Mouse (Mus musculus) midbrain, embryonic 16.5 days (tissue): ENCODE data around the gene Ubr4. TPM values are rescaled to one million over a fixed set of nuclear protein-coding genes. Genes with fewer than 3 reads are reported as not detected.
"Not testable (repeated sequence)": the region's sequence is repeated elsewhere in the genome, so short reads cannot be mapped to it uniquely, and the experiment has no call there.

Experiments used
- ATAC-seq: fragments of 200-750 bp; cut with Nextera tagmentation; 2 replicates; pipeline ENCODE4 v1.8.0; 2017; ENCODE audit warnings: moderate TSS enrichment
- H3K27ac ChIP-seq: fragments of 300-500 bp; sonication (generic); 2 replicates; pipeline ENCODE4 v1.5.1; 2014; ENCODE audit warnings: mild to moderate bottlenecking, low read length, mixed read lengths
- H3K27me3 ChIP-seq: fragments of 300-500 bp; sonication (generic); 2 replicates; pipeline ENCODE4 v1.6.1; 2014; ENCODE audit warnings: low read depth, low read length, mixed read lengths; ENCODE audit not compliant: control insufficient read depth, insufficient read depth
- H3K36me3 ChIP-seq: fragments of 300-500 bp; sonication (generic); 2 replicates; pipeline ENCODE4 v1.6.1; 2014; ENCODE audit warnings: mild to moderate bottlenecking, low read length, moderate library complexity, mixed read lengths; ENCODE audit not compliant: control insufficient read depth, insufficient read depth
- H3K4me1 ChIP-seq: fragments of 300-500 bp; sonication (generic); 2 replicates; pipeline ENCODE4 v1.6.1; 2014; ENCODE audit warnings: mild to moderate bottlenecking, low read length, mixed read lengths; ENCODE audit not compliant: control insufficient read depth, insufficient read depth
- H3K4me2 ChIP-seq: fragments of 300-500 bp; sonication (generic); 2 replicates; pipeline ENCODE4 v1.6.1; 2014; ENCODE audit warnings: mild to moderate bottlenecking, low read length, mixed read lengths
- H3K4me3 ChIP-seq: fragments of 300-500 bp; sonication (generic); 2 replicates; pipeline ENCODE4 v1.5.1; 2014; ENCODE audit warnings: low read depth, mild to moderate bottlenecking, low read length, moderate library complexity, mixed read lengths
- H3K9ac ChIP-seq: fragments of 300-500 bp; sonication (generic); 2 replicates; pipeline ENCODE4 v1.6.1; 2014; ENCODE audit warnings: low read depth, low read length, mixed read lengths
- H3K9me3 ChIP-seq: fragments of 300-500 bp; sonication (generic); replicated peaks from 2 replicates; pipeline ENCODE4 v1.6.1; 2014; ENCODE audit warnings: mild to moderate bottlenecking, low read length, mixed read lengths; ENCODE audit not compliant: control insufficient read depth, poor library complexity, severe bottlenecking
- WGBS: fragments of 180-500 bp; shearing (Covaris S2); extraction: QIAGEN DNeasy Blood & Tissue Kit; methylation state at CpG from one replicate; pipeline ENCODE4 v1.1.7; 2014; 5-methylcytosine and 5-hydroxymethylcytosine counted together
- polyA plus RNA-seq: library from polyadenylated mRNA; unstranded; fragments of >200 nt; fragmentation: Nextera tagmentation; extraction: Ambion mirVana; gene quantifications from 2 replicates; pipeline ENCODE4 v1.2.1, GENCODE M21; 2015

Gene Ubr4
- polyA plus RNA-seq, 1 experiment from 2014 or later = 78.6 TPM

DNA sequence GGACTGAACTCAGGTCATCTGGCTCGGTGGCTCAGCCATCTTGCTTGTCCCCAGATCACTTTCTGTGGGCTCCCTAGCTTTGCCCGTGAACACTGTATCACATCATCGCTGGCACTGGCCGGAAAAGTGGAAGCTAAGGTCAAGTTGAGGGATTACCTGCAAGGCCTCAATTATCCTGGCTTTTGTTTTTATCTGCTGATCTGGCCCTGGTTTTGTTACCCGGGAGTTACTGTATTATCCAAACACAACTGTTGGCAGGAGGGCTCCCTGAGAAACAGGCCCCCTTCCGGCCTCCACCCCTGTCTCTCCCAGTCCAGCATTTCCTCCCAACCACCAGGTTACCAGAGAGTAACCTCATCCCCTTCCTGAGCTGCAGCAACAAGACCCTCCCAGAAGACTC lies 166.8 kb downstream of the Ubr4 start:
- no peak for ATAC-seq
- Histone ChIP-seq H3K9ac (no peak overlapping the region), H3K4me3 (no peak overlapping the region), H3K9me3 (no peaks in the 10 kb centered on the region), H3K4me2 (no peak overlapping the region), H3K36me3 (no peaks in the 10 kb centered on the region), H3K27me3 (no peaks in the 10 kb centered on the region), H3K4me1 (no peaks in the 10 kb centered on the region), H3K27ac (no peak overlapping the region)
- 82% methylated on average over 6 of the region's 6 CpGs for WGBS

DNA sequence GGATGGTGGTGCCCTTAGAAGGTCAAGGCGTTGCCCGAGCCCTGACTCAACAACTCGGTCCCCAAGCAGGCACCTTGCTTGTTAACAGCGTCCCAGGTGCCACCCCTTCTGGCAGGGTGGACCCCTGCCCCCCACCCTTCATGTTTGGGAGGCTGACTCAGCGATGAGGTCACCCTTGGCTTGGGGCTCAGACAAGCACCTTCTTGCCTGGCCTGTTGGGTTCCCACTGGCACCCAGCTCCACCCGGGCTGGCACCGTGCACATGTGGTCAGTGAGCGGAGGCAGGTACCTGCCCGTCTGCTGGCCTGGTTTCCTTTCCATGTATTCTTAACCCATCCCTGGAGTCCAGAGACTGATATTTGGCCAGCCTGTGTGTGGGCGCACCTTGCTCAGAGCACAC lies 169.5 kb downstream of the Ubr4 start:
- no peak for ATAC-seq
- 94% methylated on average over 10 of the region's 10 CpGs for WGBS
- no peak overlapping the region for H3K4me3 ChIP-seq
- no peaks in the 10 kb centered on the region for H3K4me1 ChIP-seq
- no peak overlapping the region for H3K9ac ChIP-seq
- H3K27me3 ChIP-seq = no peaks in the 10 kb centered on the region
- no peak overlapping the region for H3K27ac ChIP-seq
- H3K4me2 ChIP-seq = no peak overlapping the region
- no peaks in the 10 kb centered on the region for H3K36me3 ChIP-seq
- H3K9me3 ChIP-seq = no peaks in the 10 kb centered on the region

- ATAC-seq = no peak
- Histone ChIP-seq H3K4me3 (no peak overlapping the region), H3K36me3 (no peaks in the 10 kb centered on the region), H3K9me3 (no peaks in the 10 kb centered on the region), H3K27ac (no peak overlapping the region), H3K27me3 (no peaks in the 10 kb centered on the region), H3K4me2 (no peak overlapping the region), H3K9ac (no peak overlapping the region), H3K4me1 (no peaks in the 10 kb centered on the region)
- WGBS = 42% methylated on average over 12 of the region's 12 CpGs
Observed at GRCm38 (mm10) chr4:139526475-139526874, 174.1 kb downstream of the Ubr4 start.

DNA sequence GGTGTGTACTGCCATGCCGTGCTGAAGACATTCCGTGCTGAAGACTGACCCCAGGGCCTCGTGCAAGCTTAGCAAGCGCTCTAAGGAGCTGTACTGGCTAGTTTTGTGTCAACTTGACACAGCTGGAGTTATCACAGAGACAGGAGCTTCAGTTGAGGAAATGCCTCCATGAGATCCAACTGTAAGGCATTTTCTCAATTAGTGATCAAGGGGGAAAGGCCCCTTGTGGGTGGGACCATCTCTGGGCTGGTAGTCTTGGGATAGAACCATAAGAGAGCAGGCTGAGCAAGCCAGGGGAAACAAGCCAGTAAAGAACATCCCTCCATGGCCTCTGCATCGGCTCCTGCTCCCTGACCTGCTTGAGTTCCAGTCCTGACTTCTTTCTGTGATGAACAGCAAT lies 177.8 kb downstream of the Ubr4 start, which contains the start of gene Iffo2:
Iffo2 (plus strand) TSS at position 301 of the 400 bp plus-strand sequence.
- not testable (repeated sequence) for H3K9me3 ChIP-seq, ATAC-seq, H3K9ac ChIP-seq, H3K4me1 ChIP-seq, H3K4me3 ChIP-seq, H3K36me3 ChIP-seq, H3K27me3 ChIP-seq, H3K27ac ChIP-seq, H3K4me2 ChIP-seq
- 85% methylated on average over 5 of the region's 5 CpGs for WGBS

GRCm38 (mm10) chr4:139532081-139532480 lies 179.7 kb downstream of the Ubr4 start:
- no peak for ATAC-seq
- H3K9ac ChIP-seq = no peak overlapping the region
- 93% methylated on average over 10 of the region's 10 CpGs for WGBS
- H3K4me3 ChIP-seq = no peak overlapping the region
- no peaks in the 10 kb centered on the region for H3K27me3 ChIP-seq
- no peaks in the 10 kb centered on the region for H3K4me1 ChIP-seq
- no peak overlapping the region for H3K4me2 ChIP-seq
- no peak overlapping the region for H3K27ac ChIP-seq
- no peaks in the 10 kb centered on the region for H3K9me3 ChIP-seq
- H3K36me3 ChIP-seq = no peaks in the 10 kb centered on the region

GRCm38 (mm10) chr4:139535127-139535695 lies 182.8 kb downstream of the Ubr4 start:
- Histone ChIP-seq H3K9me3 (no peaks in the 10 kb centered on the region), H3K4me3 (no peak overlapping the region), H3K27me3 (no peaks in the 10 kb centered on the region), H3K4me2 (no peak overlapping the region), H3K9ac (no peak overlapping the region), H3K4me1 (no peaks in the 10 kb centered on the region), H3K27ac (no peak overlapping the region), H3K36me3 (no peaks in the 10 kb centered on the region)
- WGBS = 20% methylated on average over 12 of the region's 12 CpGs
- ATAC-seq = no peak

GRCm38 (mm10) chr4:139535719-139536118 lies 183.3 kb downstream of the Ubr4 start:
- Histone ChIP-seq H3K27me3 (no peaks in the 10 kb centered on the region), H3K27ac (no peak overlapping the region), H3K4me3 (no peak overlapping the region), H3K9me3 (no peaks in the 10 kb centered on the region), H3K4me2 (no peak overlapping the region), H3K36me3 (no peaks in the 10 kb centered on the region), H3K4me1 (no peaks in the 10 kb centered on the region), H3K9ac (no peak overlapping the region)
- ATAC-seq = no peak
- WGBS = 55% methylated on average over 7 of the region's 7 CpGs

DNA sequence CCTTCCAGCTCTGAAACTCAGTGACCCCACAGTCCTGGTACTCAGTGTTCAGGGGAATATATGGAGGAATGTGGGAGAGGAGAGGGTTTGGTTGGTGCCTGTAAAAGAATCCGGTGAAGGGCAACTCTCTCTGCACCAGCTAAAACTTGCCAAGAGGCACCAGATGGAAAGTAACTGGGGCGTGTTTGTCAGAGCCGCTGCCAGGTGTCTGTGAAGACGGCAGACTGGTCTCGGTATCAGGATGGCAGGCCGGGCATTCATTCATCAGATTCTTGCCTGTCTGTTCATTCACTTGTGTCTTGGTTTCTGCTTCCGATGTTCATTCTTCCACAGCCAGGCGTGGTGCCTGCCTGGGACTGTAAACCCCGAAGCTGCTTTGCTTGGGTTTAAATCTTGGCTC lies 184.3 kb downstream of the Ubr4 start:
- H3K27me3 ChIP-seq = no peaks in the 10 kb centered on the region
- H3K4me2 ChIP-seq = no peak overlapping the region
- H3K4me3 ChIP-seq = no peak overlapping the region
- no peaks in the 10 kb centered on the region for H3K9me3 ChIP-seq
- H3K9ac ChIP-seq = no peak overlapping the region
- ATAC-seq = no peak
- WGBS = 85% methylated on average over 9 of the region's 9 CpGs
- no peaks in the 10 kb centered on the region for H3K36me3 ChIP-seq
- no peaks in the 10 kb centered on the region for H3K4me1 ChIP-seq
- no peak overlapping the region for H3K27ac ChIP-seq
